Mouse (Mus musculus) heart, postnatal 0 days (tissue): Measurements from ENCODE around the gene Atg101.

Source experiments
- CTCF ChIP-seq: IDR thresholded peaks from 2 replicates; pipeline ENCODE4 v1.5.1; 2016; ENCODE audit warnings: antibody characterized with exemption, control low read depth, low read depth
- EP300 ChIP-seq: IDR thresholded peaks from 2 replicates; pipeline ENCODE4 v1.6.1; 2016; ENCODE audit warnings: antibody characterized with exemption, low read depth

- no peak for TF ChIP-seq EP300
- no peak for TF ChIP-seq CTCF
Observed at GRCm38 (mm10) chr15:101322640-101323039, 38.6 kb downstream of the Atg101 start.
